Mouse (Mus musculus): ENCODE measurements at regions not wholly inside any gene's neighbourhood (a gene's known extent, or its start where the extent isn't known, plus 50 kb on each side); places are given as distances from the start of the nearest gene placed in this dataset.

DNA sequence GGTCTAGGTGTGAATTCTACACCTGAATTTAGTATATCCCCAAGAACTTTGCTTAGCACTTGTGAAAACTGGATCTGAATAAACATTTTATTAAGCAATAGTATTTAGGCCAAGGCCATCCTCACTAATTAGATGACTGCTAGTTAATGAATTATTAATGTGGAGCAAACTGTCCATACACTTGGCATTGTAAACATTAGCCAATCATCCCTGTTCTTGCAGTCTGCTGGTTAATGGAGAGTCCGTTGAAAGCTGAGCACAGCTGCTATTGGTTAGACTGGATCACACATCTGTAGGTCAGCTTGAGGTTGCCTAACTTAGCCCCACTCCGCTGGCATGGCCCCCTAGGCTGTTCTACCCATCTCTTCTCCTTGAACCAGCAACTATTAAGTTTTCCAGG, 826.2 kb upstream of the 4930452B06Rik start:
- no peaks in the 10 kb centered on the region for H3K9me3 ChIP-seq
- no peaks in the 10 kb centered on the region for H3K36me3 ChIP-seq
- no peak overlapping the region for H3K27ac ChIP-seq (replicated peaks)
- no peak overlapping the region for H3K9ac ChIP-seq (replicated peaks)
- no peaks in the 10 kb centered on the region for H3K27me3 ChIP-seq
- no peaks in the 10 kb centered on the region for H3K4me1 ChIP-seq
- H3K4me2 ChIP-seq (replicated peaks): no peak overlapping the region
- 58% methylated on average over 2 of the region's 2 CpGs for WGBS
- no peak overlapping the region for H3K4me3 ChIP-seq
- ATAC-seq (replicated peaks): no peak

GRCm38 (mm10) chr14:9488585-9488984, 822.5 kb upstream of the 4930452B06Rik start:
- ATAC-seq (replicated peaks): no peak
- no peak overlapping the region for H3K4me3 ChIP-seq

GRCm38 (mm10) chr14:9478981-9479380, 812.9 kb upstream of the 4930452B06Rik start:
- H3K4me1 ChIP-seq: no peaks in the 10 kb centered on the region
- no peaks in the 10 kb centered on the region for H3K27me3 ChIP-seq
- H3K4me2 ChIP-seq (replicated peaks): no peak overlapping the region
- no peak overlapping the region for H3K9ac ChIP-seq (replicated peaks)
- no peaks in the 10 kb centered on the region for H3K9me3 ChIP-seq
- no peak overlapping the region for H3K4me3 ChIP-seq
- no peak for ATAC-seq (replicated peaks)
- H3K36me3 ChIP-seq: no peaks in the 10 kb centered on the region
- no peak overlapping the region for H3K27ac ChIP-seq (replicated peaks)

More at GRCm38 (mm10) chr14:9488585-9488984, 822.5 kb upstream of the 4930452B06Rik start:
- Histone ChIP-seq H3K27ac (replicated peaks) (no peak overlapping the region), H3K4me1 (no peaks in the 10 kb centered on the region), H3K9me3 (no peaks in the 10 kb centered on the region), H3K36me3 (no peaks in the 10 kb centered on the region), H3K27me3 (no peaks in the 10 kb centered on the region), H3K4me2 (replicated peaks) (no peak overlapping the region), H3K9ac (replicated peaks) (no peak overlapping the region)
- 59% methylated on average over 1 of the region's 1 CpGs for whole genome bisulfite sequencing

GRCm38 (mm10) chr14:9475169-9475568, 809.1 kb upstream of the 4930452B06Rik start:
- ATAC-seq (replicated peaks): no peak
- 65% methylated on average over 7 of the region's 7 CpGs for WGBS
- H3K4me1 ChIP-seq: no peaks in the 10 kb centered on the region
- no peaks in the 10 kb centered on the region for H3K36me3 ChIP-seq
- no peaks in the 10 kb centered on the region for H3K27me3 ChIP-seq
- no peaks in the 10 kb centered on the region for H3K9me3 ChIP-seq
- H3K27ac ChIP-seq (replicated peaks): no peak overlapping the region
- no peak overlapping the region for H3K4me3 ChIP-seq
- H3K9ac ChIP-seq (replicated peaks): no peak overlapping the region
- no peak overlapping the region for H3K4me2 ChIP-seq (replicated peaks)

- no peak for ATAC-seq (replicated peaks)
- H3K27me3 ChIP-seq: no peaks in the 10 kb centered on the region
- H3K36me3 ChIP-seq: no peaks in the 10 kb centered on the region
- H3K4me1 ChIP-seq: no peaks in the 10 kb centered on the region
- H3K9ac ChIP-seq (replicated peaks): no peak overlapping the region
- H3K4me3 ChIP-seq: no peak overlapping the region
- no peaks in the 10 kb centered on the region for H3K9me3 ChIP-seq
- H3K4me2 ChIP-seq (replicated peaks): no peak overlapping the region
- no peak overlapping the region for H3K27ac ChIP-seq (replicated peaks)
Observed at GRCm38 (mm10) chr14:9469686-9470085, 803.6 kb upstream of the 4930452B06Rik start.

DNA sequence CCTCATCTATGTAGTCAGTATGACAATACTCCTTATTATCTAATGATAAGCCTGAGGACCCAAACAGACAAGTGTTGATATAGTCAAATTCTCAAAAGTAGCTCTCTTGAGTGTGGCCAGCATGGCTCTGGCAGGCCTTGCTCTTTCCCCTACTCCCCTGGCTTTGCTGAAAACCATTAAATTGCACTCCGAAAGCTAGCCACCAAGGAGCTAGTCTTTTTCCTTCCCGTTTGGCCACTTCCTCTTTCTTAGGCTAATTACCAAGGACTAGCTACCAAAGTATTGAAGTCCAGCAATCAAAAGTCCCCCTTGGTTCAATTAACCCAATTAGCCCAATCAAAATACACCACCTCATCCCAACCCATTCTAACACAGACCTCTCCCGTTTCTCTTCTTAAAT, 802.6 kb upstream of the 4930452B06Rik start:
- no peak for ATAC-seq (replicated peaks)
- WGBS: 42% methylated on average over 3 of the region's 3 CpGs
- no peak overlapping the region for H3K4me3 ChIP-seq

GRCm38 (mm10) chr14:9467690-9468458, 801.8 kb upstream of the 4930452B06Rik start:
- no peak for ATAC-seq (replicated peaks)
- WGBS: 67% methylated on average over 7 of the region's 7 CpGs
- H3K4me2 ChIP-seq (replicated peaks): no peak overlapping the region

More for the DNA sequence above, 802.6 kb upstream of the 4930452B06Rik start:
- H3K9me3 ChIP-seq: no peaks in the 10 kb centered on the region
- no peaks in the 10 kb centered on the region for H3K36me3 ChIP-seq
- H3K4me2 ChIP-seq (replicated peaks): no peak overlapping the region
- H3K27me3 ChIP-seq: no peaks in the 10 kb centered on the region
- H3K9ac ChIP-seq (replicated peaks): no peak overlapping the region
- no peaks in the 10 kb centered on the region for H3K4me1 ChIP-seq
- no peak overlapping the region for H3K27ac ChIP-seq (replicated peaks)

DNA sequence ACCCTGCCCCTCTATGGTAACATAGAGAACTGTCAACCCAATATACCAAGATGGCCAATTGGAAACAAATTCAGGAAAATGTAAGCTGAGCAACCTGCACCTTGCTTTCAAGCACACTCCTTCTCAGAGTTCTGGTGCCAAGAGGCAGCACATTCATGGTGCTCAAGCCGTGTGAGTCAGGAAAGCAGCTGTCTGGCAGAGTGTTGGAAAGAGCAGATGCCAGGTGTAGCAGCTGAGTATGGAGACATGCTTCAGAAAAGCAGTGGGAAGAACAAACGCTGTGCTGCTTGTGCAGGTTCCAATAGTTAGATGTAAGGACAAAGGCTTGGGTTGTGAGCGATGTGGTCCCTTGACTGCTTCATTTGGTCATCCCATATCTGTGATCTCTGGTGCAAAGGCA, 794.0 kb upstream of the 4930452B06Rik start:
- 81% methylated on average over 3 of the region's 3 CpGs for WGBS
- no peaks in the 10 kb centered on the region for H3K9me3 ChIP-seq
- no peak overlapping the region for H3K9ac ChIP-seq (replicated peaks)
- ATAC-seq (replicated peaks): no peak
- H3K4me1 ChIP-seq: no peaks in the 10 kb centered on the region
- no peak overlapping the region for H3K4me3 ChIP-seq
- no peak overlapping the region for H3K27ac ChIP-seq (replicated peaks)
- no peak overlapping the region for H3K4me2 ChIP-seq (replicated peaks)
- H3K36me3 ChIP-seq: no peaks in the 10 kb centered on the region
- no peaks in the 10 kb centered on the region for H3K27me3 ChIP-seq

More at GRCm38 (mm10) chr14:9467690-9468458, 801.8 kb upstream of the 4930452B06Rik start:
- Histone ChIP-seq H3K27me3 (no peaks in the 10 kb centered on the region), H3K36me3 (no peaks in the 10 kb centered on the region), H3K4me1 (no peaks in the 10 kb centered on the region), H3K9ac (replicated peaks) (no peak overlapping the region), H3K9me3 (no peaks in the 10 kb centered on the region), H3K27ac (replicated peaks) (no peak overlapping the region), H3K4me3 (no peak overlapping the region)

DNA sequence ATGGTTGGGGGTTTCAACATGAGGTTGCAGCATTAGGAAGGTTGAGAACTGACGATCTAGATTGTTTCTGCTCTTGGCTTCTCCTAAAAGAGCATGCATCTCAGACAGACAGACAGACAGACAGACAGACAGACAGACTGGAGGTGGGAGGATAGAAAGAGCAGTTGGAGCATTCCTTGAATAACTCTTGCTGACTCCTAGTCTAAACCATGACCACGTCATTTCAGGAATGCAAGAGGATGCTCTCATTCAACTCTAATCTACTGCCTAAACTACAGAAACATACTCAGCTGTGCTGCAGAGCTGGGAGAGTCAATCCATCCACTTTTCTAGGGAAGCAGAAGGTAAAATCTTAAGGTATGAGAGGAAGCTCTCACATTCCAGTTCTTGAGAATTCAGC, 792.8 kb upstream of the 4930452B06Rik start:
- Histone ChIP-seq H3K27ac (replicated peaks) (no peak overlapping the region), H3K4me2 (replicated peaks) (no peak overlapping the region), H3K36me3 (no peaks in the 10 kb centered on the region), H3K27me3 (no peaks in the 10 kb centered on the region), H3K9ac (replicated peaks) (no peak overlapping the region), H3K4me1 (no peaks in the 10 kb centered on the region), H3K9me3 (no peaks in the 10 kb centered on the region), H3K4me3 (no peak overlapping the region)
- no peak for ATAC-seq (replicated peaks)
- WGBS: 79% methylated on average over 2 of the region's 2 CpGs

- no peak overlapping the region for H3K27ac ChIP-seq (replicated peaks)
- ATAC-seq (replicated peaks): no peak
- H3K9me3 ChIP-seq: no peaks in the 10 kb centered on the region
Observed at GRCm38 (mm10) chr14:9457801-9458495, 791.9 kb upstream of the 4930452B06Rik start.

DNA sequence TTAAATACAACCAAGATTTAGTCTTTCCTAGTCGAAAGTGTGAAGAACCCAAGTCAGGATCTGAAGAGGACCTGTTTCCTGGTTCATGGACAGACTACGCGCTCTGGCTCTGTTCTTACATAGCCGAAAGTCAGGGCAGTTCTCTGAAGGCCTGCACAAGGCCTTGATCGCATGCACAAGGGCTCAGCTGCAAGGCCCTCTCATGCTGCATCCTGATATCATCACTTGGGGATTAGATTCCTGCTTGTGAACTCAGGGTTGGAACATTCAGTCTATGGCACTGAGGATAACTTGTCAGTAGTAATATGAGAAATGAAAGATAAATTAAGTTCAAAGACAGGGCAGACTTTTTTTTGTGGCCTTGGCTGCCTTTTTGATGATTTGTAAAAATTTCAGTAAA, 789.9 kb upstream of the 4930452B06Rik start:
- Histone ChIP-seq H3K36me3 (no peaks in the 10 kb centered on the region), H3K4me2 (replicated peaks) (no peak overlapping the region), H3K27me3 (no peaks in the 10 kb centered on the region), H3K9me3 (no peaks in the 10 kb centered on the region), H3K27ac (replicated peaks) (no peak overlapping the region), H3K4me3 (no peak overlapping the region), H3K4me1 (no peaks in the 10 kb centered on the region), H3K9ac (replicated peaks) (no peak overlapping the region)
- WGBS: 93% methylated on average over 5 of the region's 5 CpGs
- no peak for ATAC-seq (replicated peaks)

More at GRCm38 (mm10) chr14:9457801-9458495, 791.9 kb upstream of the 4930452B06Rik start:
- no peak overlapping the region for H3K4me2 ChIP-seq (replicated peaks)
- H3K27me3 ChIP-seq: no peaks in the 10 kb centered on the region
- no peak overlapping the region for H3K9ac ChIP-seq (replicated peaks)
- no peak overlapping the region for H3K4me3 ChIP-seq
- no peaks in the 10 kb centered on the region for H3K36me3 ChIP-seq
- H3K4me1 ChIP-seq: no peaks in the 10 kb centered on the region

GRCm38 (mm10) chr14:9449942-9450341, 783.9 kb upstream of the 4930452B06Rik start:
- H3K27me3 ChIP-seq: no peaks in the 10 kb centered on the region
- no peaks in the 10 kb centered on the region for H3K9me3 ChIP-seq
- H3K36me3 ChIP-seq: no peaks in the 10 kb centered on the region
- no peak overlapping the region for H3K9ac ChIP-seq (replicated peaks)
- peaks cover 6% of the 10 kb centered on the region; the same call in 1 of the 2 replicates for H3K4me1 ChIP-seq
- H3K4me3 ChIP-seq: no peak overlapping the region
- H3K4me2 ChIP-seq (replicated peaks): no peak overlapping the region
- 33% methylated on average over 3 of the region's 3 CpGs for WGBS
- peak; percentile 73; the same call in 1 of the 2 replicates for ATAC-seq (replicated peaks)
- no peak overlapping the region for H3K27ac ChIP-seq (replicated peaks)
